Mouse (Mus musculus) bone marrow macrophage, adult 2 months (primary cell): ENCODE results near the gene Slain2.

Experiments
- CTCF ChIP-seq: IDR thresholded peaks from 2 replicates; pipeline ENCODE4 v1.5.1; 2012; ENCODE audit warnings: low read depth, mild to moderate bottlenecking, low read length, moderate library complexity
- POLR2A ChIP-seq: IDR thresholded peaks from 2 replicates; pipeline ENCODE4 v1.6.1; 2012; ENCODE audit warnings: mild to moderate bottlenecking, low read depth, low read length, borderline replicate concordance

DNA sequence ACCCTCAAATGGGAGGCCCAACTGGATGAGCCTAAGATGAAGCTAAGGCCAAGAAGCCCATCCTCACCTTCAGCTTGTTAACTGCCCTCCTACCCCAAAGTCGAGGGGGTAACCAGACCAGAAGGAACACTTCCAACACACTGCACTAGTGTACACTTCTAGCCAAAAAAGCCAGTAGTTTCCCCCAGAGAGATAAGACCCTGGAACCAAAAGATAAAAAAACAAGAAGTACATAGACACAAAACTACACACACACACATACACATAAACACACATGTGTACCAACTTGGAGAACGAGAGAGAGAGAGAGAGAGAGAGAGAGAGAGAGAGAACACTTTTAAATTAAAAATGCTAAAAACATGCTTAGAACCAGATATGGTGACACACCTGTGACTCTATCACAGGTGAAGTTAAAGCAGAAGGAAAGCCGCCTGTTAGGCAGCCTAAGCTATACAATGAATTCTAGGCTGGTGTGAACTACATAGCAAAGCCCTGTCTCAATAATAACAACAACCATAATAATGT lies 49.4 kb upstream of the Slain2 start:
- TF ChIP-seq POLR2A (no peak), CTCF (no peak)
